25 mouse cellular contexts compared by ENCODE assay signal in the genomic region with DNA sequence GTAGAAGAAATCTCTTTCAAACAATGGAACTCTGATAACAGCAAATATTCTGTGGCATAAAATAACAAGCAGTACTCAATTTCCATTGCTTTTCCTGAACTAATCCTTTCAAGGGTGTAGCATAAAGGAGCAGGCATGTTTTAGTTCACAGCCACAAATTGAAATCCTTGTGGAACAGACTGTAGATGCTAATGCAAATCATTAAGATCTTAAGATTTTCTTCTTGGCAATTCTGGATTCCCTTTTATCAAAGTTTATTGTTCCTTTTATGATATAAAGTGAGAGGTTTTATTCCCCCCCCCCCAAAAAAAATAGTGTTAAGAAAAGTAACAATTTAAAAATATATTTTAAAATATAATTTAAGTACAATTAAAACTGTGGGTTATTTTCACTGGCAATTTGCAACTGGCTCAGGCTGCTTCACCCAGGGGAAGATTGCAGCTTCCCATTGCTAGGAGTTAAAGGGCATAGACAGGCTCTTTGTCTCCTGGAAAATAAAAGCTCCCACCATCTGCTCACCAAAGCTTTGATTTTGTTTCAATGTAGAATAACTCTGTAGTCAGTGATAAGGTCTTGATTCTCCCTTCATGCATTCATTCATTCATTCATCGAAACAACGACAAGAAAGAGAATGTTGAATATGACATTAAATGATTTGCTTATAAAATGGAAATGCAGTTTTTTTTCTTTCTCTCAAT. TPM values are rescaled to one million over a fixed set of nuclear protein-coding genes. Genes with fewer than 3 reads are reported as not detected.
A peak's percentile ranks its signal among the peaks of the same experiment; 100 is the strongest.
DNase-seq lines count a peak whose midpoint lies in the region; ATAC-seq and TF ChIP-seq lines count a peak whose summit lies in the region.
"Had no signal": no experiment of that assay in that cellular context is flagged by ENCODE, and none has a peak within 500 bp of the region (broad histone marks: within the 10 kb centered on the region; RNA-seq: fewer than 3 reads in every experiment).

No protein-coding gene starts in this region.

- TF ChIP-seq CTCF in forebrain, postnatal 0 days (IDR thresholded peaks at IDR 0.05; ENCODE audit: low read depth) = no peak

- intact Hi-C loops in left cerebral cortex, postnatal 4 days (cut with DNase I) = no loop called here
- intact Hi-C loops in heart, postnatal 25 days (cut with DNase I) = no loop called here

- no peak overlapping the region for H3K9ac ChIP-seq in forebrain, postnatal 0 days
- no peak overlapping the region for H3K9ac ChIP-seq in hindbrain, embryonic 14.5 days
- H3K9ac ChIP-seq in midbrain, embryonic 15.5 days = no peak overlapping the region
- H3K9ac ChIP-seq: embryonic facial prominence, embryonic 12.5 days; liver, embryonic 12.5 days; lung, embryonic 15.5 days had no signal

- H3K9me3 ChIP-seq in forebrain, embryonic 10.5 days = no peaks in the 10 kb centered on the region
- no peaks in the 10 kb centered on the region for H3K9me3 ChIP-seq in forebrain, postnatal 0 days (ENCODE audit: low read length)
- H3K9me3 ChIP-seq in hindbrain, embryonic 14.5 days (ENCODE audit: control insufficient read depth, low read length) = no peaks in the 10 kb centered on the region
- H3K9me3 ChIP-seq in midbrain, embryonic 15.5 days = no peaks in the 10 kb centered on the region
- H3K9me3 ChIP-seq: embryonic facial prominence, embryonic 12.5 days; limb, embryonic 10.5 days; liver, embryonic 12.5 days; lung, embryonic 15.5 days; megakaryocyte, embryonic 14.5 days had no signal

- H3K4me3 ChIP-seq in forebrain, embryonic 10.5 days = no peak overlapping the region
- no peak overlapping the region for H3K4me3 ChIP-seq in forebrain, postnatal 0 days (ENCODE audit: low read depth, low read length)
- H3K4me3 ChIP-seq in hindbrain, embryonic 14.5 days (replicated peaks; ENCODE audit: low read length) = no peak overlapping the region
- H3K4me3 ChIP-seq in midbrain, embryonic 15.5 days = no peak overlapping the region
- H3K4me3 ChIP-seq: embryonic facial prominence, embryonic 12.5 days; limb, embryonic 10.5 days; liver, embryonic 12.5 days; lung, embryonic 15.5 days; megakaryocyte, embryonic 14.5 days had no signal

- H3K4me1 ChIP-seq in forebrain, embryonic 10.5 days = peaks cover 17% of the 10 kb centered on the region
- H3K4me1 ChIP-seq in forebrain, postnatal 0 days (ENCODE audit: insufficient read depth) = no peaks in the 10 kb centered on the region
- H3K4me1 ChIP-seq in hindbrain, embryonic 14.5 days (replicated peaks; ENCODE audit: control insufficient read depth, insufficient read depth, low read length) = 0 out of 2 replicates have a peak, but pooled peaks cover 3% of the 10 kb centered on the region
- peaks cover 7% of the 10 kb centered on the region; the same call in 1 of the 2 replicates for H3K4me1 ChIP-seq in midbrain, embryonic 15.5 days
- H3K4me1 ChIP-seq: embryonic facial prominence, embryonic 12.5 days; limb, embryonic 10.5 days; liver, embryonic 12.5 days; lung, embryonic 15.5 days; megakaryocyte, embryonic 14.5 days had no signal

- no peak; the same call in 1 of the 2 replicates for ATAC-seq in forebrain, postnatal 0 days
- ATAC-seq in hindbrain, embryonic 14.5 days (ENCODE audit: low FRiP score) = peak; percentile 60; the same call in 1 of the 2 replicates
- ATAC-seq in midbrain, embryonic 15.5 days (replicated peaks) = peak; percentile 82
- ATAC-seq: liver, embryonic 12.5 days had no signal

- 68% methylated on average over 2 of the region's 2 CpGs for WGBS in forebrain, embryonic 10.5 days
- WGBS in forebrain, postnatal 0 days = 29% methylated on average over 2 of the region's 2 CpGs
- WGBS in hindbrain, embryonic 14.5 days = 19% methylated on average over 2 of the region's 2 CpGs
- 7% methylated on average over 2 of the region's 2 CpGs for WGBS in midbrain, embryonic 15.5 days

- H3K27ac ChIP-seq in forebrain, embryonic 10.5 days = peak overlapping the region; percentile 63; the same call in 1 of the 2 replicates
- no peak overlapping the region; the same call in 1 of the 2 replicates for H3K27ac ChIP-seq in forebrain, postnatal 0 days (ENCODE audit: low read depth, low read length)
- peak overlapping the region; percentile 72 for H3K27ac ChIP-seq in hindbrain, embryonic 14.5 days
- peak overlapping the region; percentile 71 for H3K27ac ChIP-seq in midbrain, embryonic 15.5 days
- H3K27ac ChIP-seq: embryonic facial prominence, embryonic 12.5 days; limb, embryonic 10.5 days; liver, embryonic 12.5 days; lung, embryonic 15.5 days had no signal

- H3K36me3 ChIP-seq in forebrain, embryonic 10.5 days (replicated peaks) = no peaks in the 10 kb centered on the region
- H3K36me3 ChIP-seq in forebrain, postnatal 0 days (ENCODE audit: insufficient read depth) = no peaks in the 10 kb centered on the region
- no peaks in the 10 kb centered on the region for H3K36me3 ChIP-seq in hindbrain, embryonic 14.5 days (replicated peaks; ENCODE audit: control insufficient read depth, insufficient read depth)
- no peaks in the 10 kb centered on the region for H3K36me3 ChIP-seq in midbrain, embryonic 15.5 days (replicated peaks)
- H3K36me3 ChIP-seq: embryonic facial prominence, embryonic 12.5 days; limb, embryonic 10.5 days; liver, embryonic 12.5 days; lung, embryonic 15.5 days had no signal

- no peak for DNase-seq in forebrain, embryonic 10.5 days (ENCODE audit: extremely low spot score, low spot score)
- no peak for DNase-seq in forebrain, postnatal 0 days
- peak; percentile 46 for DNase-seq in hindbrain, embryonic 14.5 days (ENCODE audit: low spot score)
- no peak for DNase-seq in left cerebral cortex, postnatal 4 days
- DNase-seq in spleen, adult 12 weeks (ENCODE audit: low spot score) = no peak
- DNase-seq in spleen, postnatal 14 days (ENCODE audit: low spot score in 2 of 2) = no peak
- DNase-seq in heart, postnatal 25 days (ENCODE audit: low spot score) = no peak
- DNase-seq: adrenal gland, postnatal 14 days; cerebellum, postnatal 14 days; gastrocnemius, postnatal 10 days; heart, postnatal 36 days; kidney, adult 11 months; kidney, postnatal 25 days; right cerebral cortex, adult 18-20 months; spleen, adult 18-20 months had no signal

- H3K4me2 ChIP-seq in forebrain, postnatal 0 days (ENCODE audit: low read depth) = no peak overlapping the region
- no peak overlapping the region for H3K4me2 ChIP-seq in hindbrain, embryonic 14.5 days (replicated peaks)
- no peak overlapping the region for H3K4me2 ChIP-seq in midbrain, embryonic 15.5 days
- H3K4me2 ChIP-seq: embryonic facial prominence, embryonic 12.5 days; heart, embryonic 11.5 days; liver, embryonic 12.5 days; lung, embryonic 15.5 days had no signal

- no peaks in the 10 kb centered on the region for H3K27me3 ChIP-seq in forebrain, embryonic 10.5 days (ENCODE audit: poor library complexity, severe bottlenecking)
- H3K27me3 ChIP-seq in forebrain, postnatal 0 days (ENCODE audit: insufficient read depth, low read length) = no peaks in the 10 kb centered on the region
- H3K27me3 ChIP-seq in hindbrain, embryonic 14.5 days (ENCODE audit: control insufficient read depth, insufficient read depth, low read length) = no peaks in the 10 kb centered on the region
- H3K27me3 ChIP-seq in midbrain, embryonic 15.5 days (replicated peaks) = no peaks in the 10 kb centered on the region
- H3K27me3 ChIP-seq: CH12.LX; embryonic facial prominence, embryonic 12.5 days; liver, embryonic 12.5 days; lung, embryonic 15.5 days; megakaryocyte, embryonic 14.5 days had no signal

RNA-seq across cellular contexts. Expression of a gene that starts 24.1 kb away (rescaled TPM):
- polyA plus RNA-seq in forebrain, embryonic 10.5 days (2016; fragmentation: Nextera tagmentation; extraction: Ambion mirVana) = not detected in 2 replicates
- not detected in 2 replicates for total RNA-seq in forebrain, postnatal 0 days (2014; rRNA removed)
- not detected in 2 replicates for polyA plus RNA-seq in forebrain, postnatal 0 days (2015; fragmentation: Nextera tagmentation; extraction: Ambion mirVana)
- not detected in 2 replicates for polyA plus RNA-seq in hindbrain, embryonic 14.5 days (2014; fragmentation: Nextera tagmentation; extraction: Ambion mirVana)
- polyA plus RNA-seq in midbrain, embryonic 15.5 days (2015; fragmentation: Nextera tagmentation; extraction: Ambion mirVana) = not detected in 2 replicates
- not detected for total RNA-seq in left cerebral cortex, postnatal 4 days (2021)
- not detected for total RNA-seq in heart, postnatal 25 days (2021)
- total RNA-seq: adrenal gland, postnatal 14 days; CH12.LX; gastrocnemius, postnatal 10 days; heart, postnatal 36 days; layer of hippocampus, postnatal 25 days had no signal
- polyA plus RNA-seq: embryonic facial prominence, embryonic 12.5 days; heart, embryonic 11.5 days; limb, embryonic 10.5 days; liver, embryonic 12.5 days; lung, embryonic 15.5 days; stomach, embryonic 16.5 days had no signal
